Mouse (Mus musculus): ENCODE results near the gene Ak4.
A peak's percentile ranks its signal among the peaks of the same experiment; 100 is the strongest.

Ak4 gene

DNA sequence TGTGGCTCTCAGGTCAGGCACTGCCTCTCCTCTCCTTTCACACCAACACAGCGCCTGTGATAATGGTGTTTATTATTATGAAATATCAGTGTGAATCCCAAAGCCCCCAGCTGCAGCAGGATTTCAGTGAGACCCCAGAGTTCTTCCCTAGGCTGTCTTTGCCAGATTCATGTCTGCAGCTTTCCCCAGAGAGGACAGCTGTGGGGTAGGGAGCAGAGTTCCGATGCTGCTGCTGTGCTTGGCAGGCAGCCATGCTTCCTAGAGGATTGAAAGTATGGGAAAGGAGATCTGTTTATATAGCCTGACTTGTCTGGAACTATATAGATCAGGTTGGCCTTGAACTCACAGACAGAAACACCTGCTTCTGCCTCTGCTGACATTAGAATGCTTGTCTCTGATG, 43.0 kb downstream of the Ak4 start:
- no peak for DNase-seq

DNA sequence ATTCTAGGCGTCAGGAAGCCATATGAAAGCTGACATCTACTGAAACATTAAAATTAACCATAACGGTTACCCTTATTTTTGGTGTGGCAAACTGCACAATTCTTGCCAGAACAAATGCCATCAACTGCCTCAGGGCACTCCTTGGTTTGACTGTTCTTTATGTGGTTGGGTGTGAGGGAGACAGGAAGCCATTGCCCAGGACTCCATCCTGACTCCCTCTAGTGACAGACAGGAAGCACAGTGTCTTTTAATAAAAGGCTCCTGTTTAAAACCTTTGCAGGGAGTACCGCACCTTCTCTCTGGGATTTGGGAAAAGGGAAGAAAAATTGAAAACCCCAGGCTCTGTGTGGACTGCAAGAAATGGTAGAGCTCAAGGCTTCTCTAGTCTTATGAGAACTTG, 47.2 kb downstream of the Ak4 start:
- no peak for DNase-seq

DNA sequence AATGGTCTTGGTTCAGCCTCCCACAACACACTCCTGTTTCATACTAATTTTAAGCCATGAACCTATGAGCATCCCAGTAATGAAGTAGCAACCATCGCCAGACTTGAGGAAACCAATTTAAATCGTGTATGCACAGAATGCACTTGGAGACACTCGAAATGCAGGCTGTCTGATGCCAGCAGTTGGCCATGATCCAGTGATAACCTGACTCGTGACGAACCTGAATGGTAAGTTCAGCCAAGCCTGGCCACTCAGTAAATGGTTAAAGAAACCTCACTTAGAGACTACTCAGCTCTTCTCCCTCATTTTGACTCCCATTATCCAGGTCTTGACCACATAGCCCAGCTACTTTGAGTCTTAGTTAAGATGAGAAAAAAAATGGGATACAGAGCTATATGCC, 50.2 kb downstream of the Ak4 start:
- peak; percentile 76 for DNase-seq

DNA sequence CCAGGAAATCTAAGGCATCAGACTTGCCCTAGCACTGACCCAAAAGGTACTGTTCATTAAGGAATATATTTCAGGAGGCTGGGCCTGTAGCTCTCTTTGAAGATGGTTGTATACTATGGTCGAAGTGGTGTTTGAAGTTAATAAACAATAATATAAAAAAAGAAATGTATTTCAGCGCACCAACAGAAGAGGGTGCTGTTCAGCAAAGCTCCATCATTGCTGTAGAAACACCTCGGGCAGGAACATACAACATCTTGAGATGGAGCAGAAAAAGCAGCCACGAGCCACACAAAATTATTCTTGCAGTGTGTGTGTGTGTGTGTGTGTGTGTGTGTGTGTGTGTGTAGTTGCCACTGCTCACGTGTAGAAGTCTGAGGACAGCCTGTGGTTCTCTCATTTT, 51.5 kb downstream of the Ak4 start:
- no peak for DNase-seq

DNA sequence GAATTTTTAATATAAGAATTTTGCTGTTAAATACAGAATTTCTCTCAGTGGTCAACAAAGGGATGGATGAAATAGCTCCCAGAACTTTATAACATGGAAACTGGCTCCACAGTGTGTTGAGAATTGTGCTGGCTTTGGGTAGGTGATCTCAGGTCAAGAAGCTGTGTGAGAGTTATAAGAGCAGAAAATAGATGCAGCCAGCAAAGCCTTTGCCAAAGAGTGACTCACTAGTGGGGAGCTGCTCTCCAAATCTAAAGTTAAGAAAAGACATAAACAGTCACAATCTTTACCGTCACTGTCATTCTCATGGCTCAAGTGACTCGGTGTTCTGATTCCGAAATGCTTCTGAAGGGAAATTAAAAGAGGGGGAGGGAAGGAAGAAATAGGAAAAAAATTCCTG, 53.7 kb downstream of the Ak4 start:
- no peak for DNase-seq

DNA sequence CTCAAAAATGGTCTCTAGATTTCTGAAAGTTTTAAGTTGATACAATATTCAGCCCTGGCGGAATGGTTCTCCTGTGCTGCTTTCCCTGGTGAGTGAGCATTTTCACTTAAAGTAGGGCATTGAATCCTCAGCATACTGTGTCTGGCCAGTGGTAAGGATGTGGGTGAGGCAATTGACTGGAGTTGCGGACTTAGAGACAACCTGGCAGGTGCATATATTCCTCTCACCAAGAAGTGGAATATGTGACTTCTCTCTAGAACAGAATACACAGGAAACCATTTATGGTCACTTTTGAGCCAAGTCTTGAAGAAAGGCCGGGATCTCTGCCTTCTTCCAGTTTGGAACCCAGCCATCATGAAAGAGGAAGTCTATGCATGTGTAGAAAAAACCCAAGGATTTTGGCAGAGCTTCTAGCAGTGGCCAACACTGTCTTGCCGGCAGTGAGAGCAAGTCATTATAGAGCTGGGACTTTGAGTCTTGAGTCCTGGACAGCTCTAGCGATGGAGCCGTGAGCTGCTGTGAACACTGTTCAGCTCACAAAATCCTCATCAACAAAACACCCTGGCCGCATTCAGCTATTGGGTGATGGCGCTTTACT, 71.3 kb downstream of the Ak4 start:
- DNase-seq = no peak

DNA sequence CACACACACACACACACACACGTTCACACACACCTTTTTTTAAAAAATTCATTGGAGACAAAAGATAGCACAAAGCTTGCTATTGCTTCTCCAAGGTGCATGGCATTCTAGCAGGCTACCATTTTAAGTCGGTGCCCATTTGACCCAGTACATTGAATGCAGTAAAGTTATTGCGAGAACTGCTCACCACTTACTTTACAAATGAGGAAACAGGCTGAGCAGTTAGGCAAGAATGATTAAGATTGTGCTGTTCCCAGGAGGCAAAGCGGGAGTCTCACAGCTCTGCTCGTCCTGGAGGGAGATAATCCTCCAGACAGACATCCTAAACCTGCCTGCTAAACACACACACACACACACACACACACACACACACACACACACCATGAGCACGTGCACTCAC, 72.6 kb downstream of the Ak4 start:
- no peak for DNase-seq

DNA sequence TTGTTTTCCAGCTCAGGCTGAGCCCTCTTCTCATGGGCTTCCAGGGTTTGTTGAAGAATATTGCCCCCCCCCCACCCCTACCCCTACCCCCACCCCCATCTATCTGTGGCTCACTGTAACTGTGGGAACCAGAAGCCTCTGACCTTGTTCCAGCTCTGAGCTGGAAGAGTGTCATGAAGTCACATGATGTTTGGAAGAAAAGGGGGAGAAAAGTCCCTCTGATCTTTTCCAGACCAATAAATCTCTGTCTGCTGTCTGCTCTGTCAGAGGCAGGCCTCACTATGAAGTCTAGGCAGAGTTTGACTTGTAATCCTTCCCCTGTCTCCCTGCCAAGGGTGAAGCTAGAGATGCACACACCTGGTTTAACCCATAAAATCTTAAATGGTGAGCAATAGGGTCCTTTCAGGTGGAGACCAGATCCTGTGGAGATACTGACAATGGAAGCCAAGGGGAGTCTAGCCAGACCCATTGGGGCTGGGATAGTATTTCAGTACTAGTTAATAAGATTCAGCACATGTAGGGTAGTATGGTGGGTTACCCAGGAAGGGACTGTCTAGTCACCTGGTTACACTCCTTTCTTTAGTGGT, 74.6 kb downstream of the Ak4 start:
- DNase-seq = no peak

DNA sequence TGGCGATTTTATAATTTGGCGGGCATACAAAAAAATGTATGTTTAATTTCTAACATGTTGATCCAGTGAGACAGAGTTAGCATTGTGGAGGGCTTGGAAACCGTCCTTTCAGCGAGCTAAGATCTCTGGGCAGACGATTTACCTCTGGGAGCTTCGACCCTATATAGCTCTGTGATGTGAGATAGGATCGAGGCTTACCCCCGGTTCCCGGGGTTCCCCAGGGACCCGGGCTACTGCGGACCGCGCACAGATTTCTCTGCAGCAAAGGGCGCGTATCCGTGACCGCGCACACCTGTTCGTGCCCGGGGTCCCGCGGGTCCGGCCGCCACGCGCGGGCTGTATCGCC, 77.1 kb downstream of the Ak4 start:
- no peak for DNase-seq

DNA sequence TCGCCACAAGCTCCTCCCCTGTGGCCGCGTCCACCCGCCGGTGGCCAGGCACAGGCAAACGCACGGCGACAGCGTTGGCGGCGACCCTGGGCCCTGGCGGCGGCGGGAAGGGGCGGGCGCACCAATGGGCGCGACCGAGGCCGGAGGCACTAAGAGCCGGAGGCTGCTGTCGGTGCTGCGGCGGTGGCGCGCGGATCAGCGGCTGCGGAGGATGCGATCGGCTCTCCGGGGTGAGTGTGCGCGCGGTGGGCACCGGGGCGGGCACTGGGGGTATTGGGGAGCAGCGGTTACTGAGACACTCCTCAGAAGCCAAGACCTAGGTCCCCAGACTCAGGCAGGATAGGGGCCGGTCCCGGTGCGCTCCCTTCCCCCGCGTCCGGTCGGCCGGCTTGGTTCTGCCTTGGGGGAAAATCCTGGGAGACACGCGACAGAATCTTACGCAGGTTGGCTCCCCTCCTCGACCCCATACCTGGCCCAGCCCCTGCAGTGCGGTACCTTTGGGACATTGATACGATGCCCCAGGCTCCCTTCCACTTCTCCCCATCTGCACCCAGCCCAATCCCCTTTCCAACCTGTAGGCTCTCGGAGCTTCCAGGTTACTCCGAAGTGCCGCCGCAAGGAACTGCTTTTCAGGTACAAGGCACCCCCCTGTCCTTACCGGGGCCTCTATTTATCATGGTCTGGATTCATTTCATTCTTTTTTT, 77.6 kb downstream of the Ak4 start, which contains the start of gene Dnajc6:
Gene Dnajc6, plus strand, starts transcription at position 115 of the 704 bp plus-strand sequence.
- DNase-seq = no peak

DNA sequence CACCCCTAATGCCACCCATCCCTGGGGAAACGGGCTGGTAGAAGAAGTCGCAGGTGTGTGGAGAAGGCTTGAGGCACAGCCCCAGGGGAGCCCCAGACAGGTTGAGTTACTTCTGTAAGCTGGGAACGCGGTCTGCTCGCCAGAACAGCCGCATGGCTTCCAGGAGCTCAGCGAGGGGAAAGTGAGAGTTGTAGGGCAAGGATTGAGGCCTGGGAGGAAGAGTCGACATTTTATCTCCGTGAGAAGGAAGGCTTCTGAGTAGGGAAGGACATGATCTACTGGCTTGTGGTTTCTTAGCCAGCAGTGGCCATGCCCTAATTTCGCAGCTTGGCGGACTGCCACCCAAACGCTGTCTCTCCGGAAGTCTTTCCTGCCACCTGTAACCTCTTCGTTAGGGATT, 78.3 kb downstream of the Ak4 start:
- peak; percentile 30 for DNase-seq

DNA sequence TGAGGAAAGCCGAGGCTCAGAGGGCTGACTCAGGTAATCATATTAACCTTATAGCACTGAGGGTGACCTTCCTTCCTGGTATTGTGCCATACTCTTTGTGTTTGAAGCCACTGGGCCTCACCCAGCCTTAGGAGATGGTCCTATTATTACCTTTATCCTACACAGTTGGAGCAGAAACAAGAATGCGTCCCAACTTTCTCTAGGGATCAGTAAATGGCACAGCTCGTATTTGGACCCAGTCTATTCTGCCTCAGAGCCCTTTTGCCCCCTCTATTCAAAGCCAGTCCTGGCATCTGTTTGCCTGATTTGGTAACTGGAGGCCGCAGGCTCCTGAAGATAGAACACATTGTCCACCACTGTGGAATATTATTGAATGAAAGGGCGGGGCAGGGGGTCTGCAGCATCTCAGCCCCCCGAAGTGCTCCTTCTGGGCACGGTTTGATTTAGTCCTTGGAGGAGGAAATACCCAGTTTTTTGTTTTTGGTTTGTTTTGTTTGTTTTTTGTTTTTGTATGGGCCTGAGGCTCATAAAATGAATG, 85.5 kb downstream of the Ak4 start:
- DNase-seq = no peak

DNA sequence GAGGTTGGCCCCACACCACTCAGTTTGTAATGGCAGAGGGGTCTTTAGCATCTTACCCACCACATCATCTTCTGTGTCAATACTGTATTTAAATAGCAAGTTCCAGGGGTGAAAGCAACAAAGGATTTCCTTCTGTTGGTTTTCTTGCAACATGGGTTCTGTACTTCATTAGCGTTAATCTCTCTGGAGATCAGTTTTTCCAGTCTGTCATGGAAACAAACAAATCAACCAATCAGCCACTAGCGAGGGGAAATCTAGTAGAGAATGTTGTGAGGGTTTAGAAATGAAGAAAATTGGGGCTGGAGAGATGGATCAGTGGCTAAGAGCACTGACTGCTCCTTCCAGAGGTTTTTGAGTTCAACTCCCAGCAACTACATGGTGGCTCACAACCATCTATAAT, 86.9 kb downstream of the Ak4 start:
- no peak for DNase-seq

DNA sequence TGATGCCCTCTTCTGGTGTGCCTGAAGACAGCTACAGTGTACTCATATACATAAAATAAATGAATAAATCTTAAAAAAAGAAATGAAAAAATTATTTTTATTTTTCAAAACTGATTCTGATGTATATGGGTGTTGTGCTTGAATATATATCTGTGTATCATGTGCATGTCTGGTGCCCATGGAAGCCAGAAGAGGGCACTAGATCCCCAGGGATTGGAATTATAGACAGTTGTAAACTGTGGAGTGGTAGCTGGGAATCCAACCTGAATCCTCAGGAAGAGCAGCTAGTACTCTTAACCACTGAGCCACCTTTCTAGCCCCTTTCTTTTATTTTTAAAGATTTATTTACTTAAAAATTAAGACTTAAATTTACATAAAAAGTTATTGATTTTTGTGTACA, 87.3 kb downstream of the Ak4 start:
- no peak for DNase-seq

DNA sequence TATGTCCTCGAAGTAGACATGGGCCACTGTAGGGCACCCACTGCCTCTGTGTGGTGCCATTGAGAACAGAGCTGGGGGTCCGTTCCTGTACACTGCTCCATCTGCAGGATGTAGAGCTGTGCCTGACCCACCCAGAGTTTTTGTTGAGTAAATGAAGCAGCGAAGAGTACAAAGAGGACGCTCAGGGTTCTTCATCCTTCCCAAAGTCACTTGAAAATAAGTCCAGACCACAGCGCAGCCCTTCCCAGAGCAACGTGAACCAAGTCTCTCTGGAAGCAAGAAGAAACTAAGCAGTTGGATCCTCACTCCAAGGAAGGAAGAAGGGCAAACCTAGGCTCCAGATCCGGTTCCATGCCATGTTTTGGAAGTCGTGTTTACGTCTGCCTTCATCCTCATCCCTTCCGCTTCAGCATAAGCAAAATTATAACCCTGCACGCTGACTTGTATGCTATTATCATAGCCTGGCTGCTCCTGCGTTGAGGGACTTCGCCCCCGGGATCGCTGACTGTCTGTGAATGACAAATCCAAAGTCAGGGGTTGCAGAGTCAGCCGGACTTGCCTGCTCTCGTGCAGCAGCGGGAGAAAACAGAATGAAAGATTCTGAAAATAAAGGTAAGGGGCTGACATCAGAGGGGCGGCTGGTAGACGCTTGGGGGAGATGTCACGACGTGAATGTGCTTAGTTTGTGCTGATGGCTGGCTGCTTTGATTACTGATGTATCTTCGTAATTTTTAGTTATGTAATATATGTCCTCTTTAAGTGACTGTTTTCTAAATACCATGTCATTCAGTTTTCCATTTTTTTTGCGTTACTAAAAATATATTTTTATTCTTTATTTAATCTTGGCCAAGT, 88.7 kb downstream of the Ak4 start:
- peak; percentile 88 for DNase-seq

DNA sequence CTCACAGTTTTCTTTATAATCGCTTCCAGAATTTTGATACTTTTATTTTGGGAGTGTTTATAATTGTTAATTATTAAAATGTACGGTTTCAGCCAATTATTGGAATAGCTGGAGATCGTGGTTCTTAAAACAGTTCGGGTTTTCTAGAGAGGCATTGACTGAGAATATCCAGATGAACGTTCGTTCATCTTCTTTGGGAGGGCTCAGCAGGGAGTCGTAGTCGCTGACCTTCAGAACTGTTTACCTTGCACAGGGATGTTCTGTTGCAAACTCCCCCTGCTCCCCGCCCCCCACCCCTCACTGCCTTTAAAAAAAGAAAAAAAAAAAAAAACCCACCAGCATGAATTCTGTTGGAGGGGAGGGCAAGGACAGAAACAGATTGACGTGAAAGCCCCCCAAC, 89.4 kb downstream of the Ak4 start:
- peak; percentile 13 for DNase-seq

DNA sequence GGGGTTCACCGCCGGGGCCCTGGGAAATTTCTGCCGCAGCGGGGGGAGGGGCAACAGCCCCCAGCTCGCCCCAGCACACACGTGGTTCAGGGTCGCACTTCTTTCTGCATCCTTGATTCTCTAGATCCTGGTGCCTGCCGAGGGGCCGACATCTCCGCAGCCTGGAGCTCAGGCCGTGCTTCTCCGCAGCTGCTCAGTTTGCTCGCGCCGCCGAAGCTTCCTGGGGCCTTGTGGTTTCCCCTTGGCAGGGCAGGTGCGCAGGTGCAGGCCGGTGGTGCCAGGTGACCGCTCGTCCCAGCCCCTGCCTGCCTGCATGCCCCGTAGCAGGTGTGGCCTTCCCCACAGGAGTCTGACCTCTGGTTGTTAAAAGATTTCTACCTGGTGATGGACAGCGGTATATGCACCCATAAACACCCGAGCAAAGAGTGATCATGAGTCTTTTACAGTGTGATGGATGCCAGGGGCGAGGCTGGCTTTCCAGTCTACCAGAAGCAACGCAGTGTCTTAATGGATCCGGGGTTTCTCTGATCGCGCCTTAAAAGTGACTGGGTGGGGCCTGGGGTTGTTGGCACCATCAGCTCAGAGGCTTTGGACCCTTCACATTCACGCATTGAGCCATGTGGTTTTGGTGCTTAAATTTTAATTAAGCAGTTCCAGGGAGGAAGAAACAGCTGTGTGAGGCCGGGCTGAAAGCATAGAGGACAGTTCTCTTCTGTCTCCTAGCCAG, 89.9 kb downstream of the Ak4 start:
- DNase-seq = peak; percentile 64

DNA sequence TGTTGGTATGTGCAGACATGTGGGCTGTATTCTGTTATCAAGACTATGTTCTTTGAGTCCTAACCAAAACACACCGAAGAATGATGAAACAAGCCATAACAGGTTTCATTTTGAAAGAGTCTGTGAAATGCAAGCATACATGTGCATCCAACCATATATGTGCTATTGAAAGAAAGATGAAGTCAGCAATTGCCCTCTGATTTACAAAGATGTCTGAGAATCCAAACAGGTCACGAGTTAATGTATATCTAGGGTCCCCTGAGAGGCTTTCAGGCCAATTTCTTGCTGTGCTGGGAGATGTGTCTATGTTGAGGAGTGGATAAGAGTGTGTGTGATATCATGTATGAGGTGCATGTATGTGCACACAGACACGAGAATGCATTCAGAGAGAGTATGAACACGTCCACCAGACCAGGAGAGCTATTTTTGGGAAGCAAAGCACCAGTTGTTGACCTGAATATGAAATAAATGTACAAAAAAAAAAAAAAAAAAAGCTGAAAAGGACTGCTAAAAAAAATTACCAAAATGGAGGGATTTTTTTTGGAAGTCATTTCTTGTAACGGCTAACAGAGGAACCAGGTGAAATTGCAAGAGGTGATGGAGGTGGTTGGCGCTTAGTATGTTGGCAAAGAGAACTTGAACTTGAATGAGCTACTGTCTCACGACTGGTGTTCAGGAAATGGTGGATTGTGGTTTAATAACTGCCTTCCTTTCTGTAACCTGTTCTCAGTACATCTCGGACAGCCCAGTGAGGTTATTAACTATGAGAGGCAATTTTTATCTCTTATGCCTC, 91.2 kb downstream of the Ak4 start:
- DNase-seq = no peak

DNA sequence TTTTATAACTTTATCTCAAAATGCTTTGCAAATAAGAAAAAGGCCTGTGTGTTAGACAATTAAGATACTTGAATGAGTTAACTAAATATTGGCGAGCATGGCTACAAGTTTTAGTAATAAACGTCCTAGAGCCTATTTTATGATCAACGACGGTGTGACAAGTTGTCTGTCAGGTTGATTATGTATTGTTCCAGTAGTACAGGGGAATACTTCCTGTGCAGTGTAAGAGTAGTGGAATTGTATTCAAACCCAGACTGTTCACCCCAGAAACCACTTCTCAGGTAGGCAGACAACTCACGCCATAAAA, 91.8 kb downstream of the Ak4 start:
- no peak for DNase-seq

DNA sequence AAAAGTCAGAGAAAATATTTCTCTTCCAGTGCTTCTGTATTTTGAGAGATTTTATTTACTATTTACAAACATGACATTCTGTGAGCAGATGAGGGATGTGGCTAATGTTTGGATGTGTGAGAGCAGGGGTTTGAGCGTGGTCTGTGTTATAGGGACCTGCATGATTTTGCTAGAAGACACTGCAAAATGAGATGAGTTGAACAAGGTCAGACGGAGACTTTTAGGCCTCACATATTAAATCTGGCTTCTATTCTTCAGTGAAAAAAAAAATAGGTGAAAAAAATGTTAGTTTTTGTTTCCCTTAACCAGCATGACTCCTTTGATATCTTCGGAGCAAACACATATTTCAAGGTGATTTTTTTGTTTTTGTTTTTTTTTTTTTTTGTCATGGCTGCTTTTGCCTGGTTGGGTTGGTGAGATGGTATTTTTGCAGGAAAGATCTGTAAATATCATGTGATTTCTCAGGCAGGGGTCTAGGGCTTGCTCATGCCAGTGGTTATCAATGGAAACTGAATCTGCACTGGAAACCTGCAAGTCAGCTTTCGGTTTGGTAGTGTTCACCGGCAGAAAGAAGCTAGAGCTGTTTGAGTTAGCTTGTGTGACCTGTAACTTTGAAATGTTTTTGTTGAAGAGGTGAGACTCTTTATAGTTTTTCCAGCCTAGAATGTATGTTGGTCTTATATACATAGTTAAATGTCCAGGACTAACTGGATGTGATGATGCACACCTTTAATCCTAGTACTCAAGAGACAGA, 92.9 kb downstream of the Ak4 start:
- DNase-seq = no peak

DNA sequence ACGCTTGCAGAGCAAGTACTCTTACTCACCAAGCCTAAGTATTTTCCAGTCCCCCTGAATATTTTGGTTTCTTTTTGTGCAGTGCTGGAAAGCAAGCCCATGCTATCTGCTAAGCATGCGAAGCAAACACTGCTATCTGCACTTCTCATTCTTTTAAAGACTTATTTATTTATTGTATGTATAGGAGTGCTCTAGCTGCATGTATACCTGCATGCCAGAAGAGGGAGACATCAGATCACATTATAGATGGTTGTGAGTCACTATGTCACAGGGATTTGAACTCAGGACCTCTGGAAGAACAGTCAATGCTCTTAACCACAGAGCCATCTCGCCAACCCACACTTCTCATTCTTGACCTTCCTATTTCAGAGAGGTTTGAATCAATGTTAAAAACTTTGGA, 94.2 kb downstream of the Ak4 start:
- DNase-seq = no peak

All from kidney, adult 9 months (tissue).